Mouse (Mus musculus): ENCODE measurements around the gene Pdcd5.

DNA sequence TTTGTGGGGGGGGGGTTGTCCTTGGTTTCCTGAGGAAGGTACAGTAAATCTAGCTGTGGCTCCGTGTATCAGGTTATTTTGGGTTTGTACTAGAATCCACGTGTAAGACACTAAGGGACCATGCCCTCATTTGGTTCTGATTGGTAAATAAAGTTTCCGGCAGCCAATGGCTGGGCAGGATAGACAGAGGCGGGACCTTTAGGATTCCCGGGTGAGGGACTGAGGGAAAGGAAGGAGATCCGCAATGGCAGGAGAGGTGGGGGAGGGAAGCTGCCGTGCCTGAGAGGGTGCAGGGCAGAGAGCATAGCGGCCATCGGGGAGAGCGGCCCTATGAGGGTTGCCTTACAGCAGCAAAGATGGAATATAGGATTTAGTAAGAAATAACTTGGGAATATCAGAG lies 39.9 kb upstream of the Pdcd5 start:
- TF ChIP-seq CTCF (IDR thresholded peaks at IDR 0.05; ENCODE audit: extremely low read depth, insufficient read depth, insufficient read length, insufficient replicate concordance) (no peak), POLR2A (IDR thresholded peaks at IDR 0.05; ENCODE audit: low read depth, low read length) (no peak)
